Mouse (Mus musculus) small intestine, adult 2 months (tissue): ENCODE measurements around the gene Fgf12.

ENCODE experiments used
- CTCF ChIP-seq: fragments of 200-500 bp; IDR thresholded peaks from 2 replicates; pipeline ENCODE4 v1.5.1; 2012; ENCODE audit warnings: low read depth, mild to moderate bottlenecking, control low read depth, inconsistent platforms, low read length, moderate library complexity, mixed read lengths; ENCODE audit not compliant: insufficient replicate concordance, insufficient read length; ENCODE audit errors: extremely low read depth
- POLR2A ChIP-seq: fragments of 200-500 bp; IDR thresholded peaks from 2 replicates; pipeline ENCODE4 v1.6.1; 2012; ENCODE audit warnings: low read depth, mild to moderate bottlenecking, control low read depth, inconsistent platforms, low read length, moderate library complexity

- TF ChIP-seq POLR2A (no peak), CTCF (no peak)
These were observed 341.6 kb downstream of the Fgf12 start for GRCm38 (mm10) chr16:28411210-28411817.
